Mouse (Mus musculus) bone marrow macrophage, adult 2 months (primary cell): ENCODE data around the gene Clec1a.

Experiments
- CTCF ChIP-seq: IDR thresholded peaks from 2 replicates; pipeline ENCODE4 v1.5.1; 2012; ENCODE audit warnings: low read depth, mild to moderate bottlenecking, low read length, moderate library complexity
- POLR2A ChIP-seq: IDR thresholded peaks from 2 replicates; pipeline ENCODE4 v1.6.1; 2012; ENCODE audit warnings: mild to moderate bottlenecking, low read depth, low read length, borderline replicate concordance

- TF ChIP-seq CTCF (no peak), POLR2A (no peak)
These were observed 26.6 kb downstream of the Clec1a start for GRCm38 (mm10) chr6:129425217-129425616.
